Comparison of ENCODE assay signal across 9 mouse cellular contexts in the genomic region with DNA sequence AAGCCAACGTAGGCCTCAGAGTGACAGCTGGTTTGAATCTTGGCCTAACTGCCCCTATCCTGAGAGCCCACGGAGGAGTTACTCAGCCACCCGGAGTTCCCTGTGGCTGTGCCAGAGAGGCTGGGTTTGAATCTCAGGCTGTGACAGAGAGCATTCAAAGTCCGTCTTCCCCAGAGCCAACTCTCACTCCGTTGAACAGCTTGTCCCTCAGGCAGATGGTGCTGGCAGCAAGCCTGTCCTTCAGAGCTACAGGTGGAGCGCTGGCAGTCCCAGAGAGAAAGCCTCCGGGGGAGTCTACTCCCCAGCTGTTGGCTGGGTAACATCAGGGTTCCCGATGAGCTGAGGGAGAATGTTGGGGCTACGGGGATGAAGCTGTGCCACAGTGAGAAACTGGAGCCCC.
DNase-seq lines count a peak whose midpoint lies in the region.
"Had no signal": no experiment of that assay in that cellular context is flagged by ENCODE, and none has a peak within 500 bp of the region (broad histone marks: within the 10 kb centered on the region; RNA-seq: fewer than 3 reads in every experiment).

No protein-coding gene starts in this region.

- intact Hi-C loops in left cerebral cortex, postnatal 36 days (cut with DNase I) = loop anchor here (5.0 to 10.0 kb wide), 2 partner anchors 60 to 148 kb away; no protein-coding TSS in a partner anchor

- peak; percentile 63 for DNase-seq in kidney, adult 18-20 months
- no peak for DNase-seq in kidney, postnatal 4 days
- peak; percentile 80 for DNase-seq in cerebellum, adult 9-11 months
- DNase-seq in frontal cortex, postnatal 36 days (ENCODE audit: low spot score in 2 of 2) = peak; percentile 67 to 68
- peak; percentile 75 for DNase-seq in left cerebral cortex, postnatal 36 days (ENCODE audit: low spot score in 2 of 2)
- no peak for DNase-seq in urinary bladder, postnatal 25 days (ENCODE audit: low spot score)
- no peak for DNase-seq in ovary, adult 18-20 months (ENCODE audit: low spot score)
- DNase-seq in adipocyte (ENCODE audit: low spot score) = no peak
- DNase-seq: embryo, embryonic 11 days had no signal

Comparison
In these comparisons a context has a peak if more than half of its experiments do, and no peak if none do; other contexts are left out.
1. DNase-seq: peak in kidney, adult 18-20 months (single experiment), cerebellum, adult 9-11 months (single experiment), frontal cortex, postnatal 36 days (2 of 2) and left cerebral cortex, postnatal 36 days (2 of 2); none in kidney, postnatal 4 days (0 of 2), urinary bladder, postnatal 25 days (single experiment), ovary, adult 18-20 months (single experiment) and adipocyte (single experiment).